Mouse (Mus musculus): ENCODE measurements around the gene Ppp4r3a. TPM values are rescaled to one million over a fixed set of nuclear protein-coding genes. Genes with fewer than 3 reads are reported as not detected.

Gene Ppp4r3a
- polyA plus RNA-seq (2012; rRNA removed), result 14.5 and 21.5 TPM in 2 replicates

DNA sequence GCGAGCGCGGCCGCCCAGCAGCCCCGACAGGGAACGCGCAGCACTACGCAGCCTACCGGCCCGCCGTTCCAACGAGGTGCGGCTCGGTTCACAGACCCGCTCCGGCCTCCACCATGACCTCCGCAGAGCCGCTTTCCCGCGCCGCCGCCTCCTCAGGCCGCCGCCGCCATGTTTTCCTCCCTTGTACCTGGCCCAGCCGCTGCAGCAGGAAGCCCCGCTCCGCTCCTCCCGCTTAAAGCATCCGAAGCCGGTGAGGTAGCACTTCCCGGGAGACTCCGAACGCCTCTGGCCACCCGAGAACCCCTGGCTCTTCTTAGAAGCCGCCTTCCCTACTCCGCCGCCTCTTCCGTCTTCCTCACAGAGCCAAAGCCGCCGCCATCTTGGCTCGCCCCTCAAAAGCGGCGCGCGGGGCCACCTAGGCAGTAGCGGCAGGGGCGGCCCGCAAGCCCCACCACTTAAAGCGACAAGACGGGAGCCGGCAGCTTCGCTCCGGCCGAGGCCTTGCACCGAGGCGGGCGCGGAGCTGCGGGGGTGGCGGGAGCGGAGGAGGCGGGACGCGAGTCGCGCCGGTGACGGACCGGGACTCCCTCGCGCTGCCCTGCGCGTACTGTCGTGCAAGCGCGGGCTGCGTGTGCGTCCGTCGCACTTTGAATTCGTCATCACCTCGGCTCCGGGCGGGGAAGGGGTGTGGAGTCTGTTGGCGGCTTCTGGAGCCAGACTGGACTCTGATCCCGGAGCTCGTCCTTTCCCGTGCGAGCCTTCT lies at the start of gene Ppp4r3a:
Ppp4r3a (minus strand) TSS at position 627 of the 763 bp plus-strand sequence.

DNA sequence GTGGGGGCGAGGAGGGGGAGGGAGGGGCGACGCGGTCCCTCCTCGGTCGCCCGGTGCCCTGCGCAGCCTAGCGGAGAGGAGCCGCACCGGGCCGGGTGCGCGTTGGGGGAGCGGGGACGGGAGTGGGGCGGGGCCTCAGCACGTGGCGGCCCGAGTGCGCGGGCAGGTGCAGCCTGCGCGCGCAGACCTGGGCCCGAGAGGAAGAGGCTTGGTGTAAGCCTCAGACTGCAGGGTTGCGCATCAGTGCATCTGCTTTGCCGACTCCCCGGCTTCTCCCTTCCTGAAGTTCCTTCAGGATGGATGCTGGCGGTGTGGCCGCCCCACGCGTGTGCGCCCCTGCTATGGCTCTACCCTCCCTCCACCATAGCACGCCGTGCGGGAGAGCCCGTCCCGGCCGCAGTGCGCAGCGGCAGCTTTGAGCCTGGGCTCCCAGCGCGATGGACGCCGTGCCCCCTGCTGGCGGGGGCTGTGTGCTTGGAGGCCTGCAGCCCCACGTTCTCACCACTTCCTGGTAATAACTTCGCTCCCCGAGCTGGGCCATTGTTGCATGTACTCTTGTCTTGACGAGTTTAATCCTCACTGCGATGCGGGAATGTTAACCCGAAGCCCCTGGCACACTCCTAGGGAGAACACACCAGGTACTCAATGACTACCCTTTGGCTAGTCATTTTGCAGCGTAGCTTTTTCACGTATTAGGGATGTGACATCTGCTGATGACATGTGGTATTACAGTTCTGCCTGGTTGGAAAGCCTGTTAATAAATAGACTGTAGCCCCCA lies 54.4 kb downstream of the Ppp4r3a start, which contains the start of gene Ccdc88c:
Ccdc88c (minus strand) TSS at position 103 of the 778 bp plus-strand sequence.

Other genes with a start within 250 kb of the Ppp4r3a start
- gene Gpr68, start 175.5 kb downstream of the Ppp4r3a start, polyA plus RNA-seq (2012; rRNA removed), result 3.8 and 3.9 TPM in 2 replicates
- gene Ccdc88c, start 54.6 kb downstream of the Ppp4r3a start, polyA plus RNA-seq (2012; rRNA removed), result 8.3 and 8.7 TPM in 2 replicates